Mouse (Mus musculus) heart, adult 10 weeks (tissue): ENCODE measurements around the gene Duox1. TPM values are rescaled to one million over a fixed set of nuclear protein-coding genes. Genes with fewer than 3 reads are reported as not detected.

Source experiments
- polyA plus RNA-seq: library from polyadenylated mRNA; stranded (reverse); fragments of 350-450 nt; fragmentation: Illumina TruSeq; extraction: RNeasy Lipid Tissue Mini Kit (QIAGEN cat#74804); gene quantifications from one replicate; pipeline ENCODE4 v1.2.3, GENCODE M21; 2014; ENCODE audit warnings: low read depth, low replicate concordance

Duox1 gene
- polyA plus RNA-seq = 0.29 TPM

GRCm38 (mm10) chr2:122315372-122315771 lies at the start of gene Duox1:
Duox1 (plus strand) TSS chr2:122315672.

GRCm38 (mm10) chr2:122298096-122298499 lies 17.4 kb upstream of the Duox1 start, which contains the start of gene Duox2:
Duox2 (minus strand) TSS chr2:122298449.

GRCm38 (mm10) chr2:122298596-122299490 lies 16.6 kb upstream of the Duox1 start, which contains the start of gene Duoxa2:
Duoxa2 (plus strand) TSS chr2:122298900.

GRCm38 (mm10) chr2:122313536-122313935 lies 1.9 kb upstream of the Duox1 start, which contains the start of gene Duoxa1:
Duoxa1 (minus strand) TSS chr2:122313730.

GRCm38 (mm10) chr2:122368995-122369739 lies 53.7 kb downstream of the Duox1 start, which contains the start of gene Shf:
Shf (minus strand) TSS chr2:122369162.

Other genes starting within 250 kb of the Duox1 start
- gene Spg11, start 197.3 kb upstream of the Duox1 start, polyA plus RNA-seq = 7.4 TPM
- gene B2m, start 168.0 kb upstream of the Duox1 start, polyA plus RNA-seq = 461 TPM
- 0.26 TPM for gene Trim69, start 155.0 kb upstream of the Duox1 start, polyA plus RNA-seq
- gene Patl2, start 129.5 kb upstream of the Duox1 start, polyA plus RNA-seq = not detected
- gene Terb2, start 129.4 kb upstream of the Duox1 start, polyA plus RNA-seq = not detected
- gene Sord, start 80.9 kb upstream of the Duox1 start, polyA plus RNA-seq = 186 TPM
- 0.42 TPM for gene Duox2, start 17.2 kb upstream of the Duox1 start, polyA plus RNA-seq
- gene Duoxa2, start 16.8 kb upstream of the Duox1 start, polyA plus RNA-seq = not detected
- 0.63 TPM for gene Duoxa1, start 1.9 kb upstream of the Duox1 start, polyA plus RNA-seq
- gene Shf, start 53.5 kb downstream of the Duox1 start, polyA plus RNA-seq = 3.1 TPM
- 35.1 TPM for gene Slc28a2, start 110.8 kb downstream of the Duox1 start, polyA plus RNA-seq
- not detected for gene Gm14085, start 169.3 kb downstream of the Duox1 start, polyA plus RNA-seq